Mouse (Mus musculus) forebrain, embryonic 11.5 days (tissue): ENCODE data around the gene Hnrnpm. TPM values are rescaled to one million over a fixed set of nuclear protein-coding genes. Genes with fewer than 3 reads are reported as not detected.
"Not testable (repeated sequence)": the region's sequence is repeated elsewhere in the genome, so short reads cannot be mapped to it uniquely, and the experiment has no call there.

Experiments used
- ATAC-seq: fragments of 200-750 bp; cut with Nextera tagmentation; replicated peaks from 2 replicates; pipeline ENCODE4 v1.8.0; 2017; ENCODE audit warnings: moderate TSS enrichment; ENCODE audit not compliant: low FRiP score
- DNase-seq: peaks from one replicate; pipeline ENCODE4 v3.0.0-alpha.2; 2017; ENCODE audit warnings: low spot score
- H3K27ac ChIP-seq: fragments of 300-500 bp; sonication (generic); 2 replicates; pipeline ENCODE4 v1.5.1; 2014; ENCODE audit warnings: low read depth, low read length
- H3K27me3 ChIP-seq: fragments of 300-500 bp; sonication (generic); 2 replicates; pipeline ENCODE4 v1.6.1; 2014; ENCODE audit warnings: mild to moderate bottlenecking, low read length, mixed read lengths; ENCODE audit not compliant: control insufficient read depth, insufficient read depth
- H3K36me3 ChIP-seq: fragments of 300-500 bp; sonication (generic); 2 replicates; pipeline ENCODE4 v1.6.1; 2014; ENCODE audit warnings: mild to moderate bottlenecking, low read length, moderate library complexity, mixed read lengths; ENCODE audit not compliant: control insufficient read depth, insufficient read depth
- H3K4me1 ChIP-seq: fragments of 300-500 bp; sonication (generic); replicated peaks from 2 replicates; pipeline ENCODE4 v1.6.1; 2014; ENCODE audit warnings: low read length, mixed read lengths; ENCODE audit not compliant: control insufficient read depth, insufficient read depth
- H3K4me2 ChIP-seq: fragments of 300-500 bp; sonication (generic); 2 replicates; pipeline ENCODE4 v1.6.1; 2014; ENCODE audit warnings: low read depth, mild to moderate bottlenecking, low read length, moderate library complexity, mixed read lengths; ENCODE audit not compliant: severe bottlenecking
- H3K4me3 ChIP-seq: fragments of 300-500 bp; sonication (generic); 2 replicates; pipeline ENCODE4 v1.5.1; 2014; ENCODE audit warnings: low read depth, low read length
- H3K9ac ChIP-seq: fragments of 300-500 bp; sonication (generic); 2 replicates; pipeline ENCODE4 v1.6.1; 2014; ENCODE audit warnings: low read length
- H3K9me3 ChIP-seq: fragments of 300-500 bp; sonication (generic); 2 replicates; pipeline ENCODE4 v1.6.1; 2016; ENCODE audit warnings: low read length, mixed read lengths; ENCODE audit not compliant: control insufficient read depth
- WGBS: fragments of 180-500 bp; shearing (Covaris S2); extraction: QIAGEN DNeasy Blood & Tissue Kit; methylation state at CpG from one replicate; pipeline ENCODE4 v1.1.7; 2014; 5-methylcytosine and 5-hydroxymethylcytosine counted together
- polyA plus RNA-seq: library from polyadenylated mRNA; unstranded; fragments of >200 nt; fragmentation: Nextera tagmentation; extraction: Ambion mirVana; gene quantifications from 2 replicates; pipeline ENCODE4 v1.2.1, GENCODE M21; 2014

The Hnrnpm gene
- polyA plus RNA-seq = 574 and 590 TPM in 2 replicates

DNA sequence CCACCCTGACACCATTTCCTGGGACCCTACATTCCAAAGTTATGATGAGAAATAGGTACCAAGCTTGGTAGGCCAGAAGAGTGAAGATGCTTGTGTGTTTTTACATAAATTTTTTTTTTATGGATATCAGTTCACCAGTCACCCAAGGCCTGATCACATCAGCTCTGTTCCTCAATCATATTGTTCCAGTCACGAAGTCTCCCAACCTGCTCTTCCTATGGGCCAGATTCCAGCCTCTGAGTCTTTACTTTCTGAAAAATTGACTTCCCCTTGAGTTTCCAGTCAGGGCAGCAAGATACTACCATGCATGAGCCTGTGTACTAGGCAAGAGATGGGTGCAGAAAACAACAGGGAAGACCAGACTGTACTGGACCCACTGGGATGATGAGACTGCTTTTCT is at the start of gene Hnrnpm:
Hnrnpm (minus strand) TSS at position 101 of the 400 bp plus-strand sequence.
- Histone ChIP-seq H3K27me3 (no peaks in the 10 kb centered on the region), H3K4me1 (peaks cover 10% of the 10 kb centered on the region), H3K4me2 (peak within 1 kb of the TSS; percentile 96; the same call in 1 of the 2 replicates), H3K27ac (no peak within 1 kb of the TSS), H3K36me3 (no peaks in the 10 kb centered on the region), H3K9ac (peak within 1 kb of the TSS; percentile 35; the same call in 1 of the 2 replicates), H3K9me3 (no peaks in the 10 kb centered on the region), H3K4me3 (peak within 1 kb of the TSS; percentile 64; the same call in 1 of the 2 replicates)
- 100% methylated on average over 1 of the region's 1 CpGs for WGBS
- no peak for ATAC-seq
- no peak for DNase-seq

DNA sequence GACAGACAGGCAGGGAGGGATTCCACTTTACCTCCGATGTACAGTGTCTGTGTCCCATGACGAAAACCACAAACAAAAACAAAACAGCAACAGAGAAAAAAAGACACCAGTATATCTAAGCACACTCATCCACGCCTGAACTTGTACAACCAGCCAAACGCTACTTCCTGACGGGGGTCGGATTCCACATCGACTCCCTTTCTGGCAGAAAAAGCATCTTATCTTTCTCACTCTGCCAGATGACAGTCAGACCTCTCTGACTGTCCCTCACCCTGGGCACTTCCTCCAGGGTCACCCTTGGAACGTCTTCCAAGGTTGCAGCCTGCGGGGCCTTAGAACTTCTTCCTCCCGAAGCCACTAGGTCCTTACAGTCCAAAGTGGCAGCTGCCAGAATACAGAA is 46.9 kb upstream of the Hnrnpm start:
- H3K4me2 ChIP-seq, ATAC-seq, H3K9me3 ChIP-seq, H3K9ac ChIP-seq, H3K4me3 ChIP-seq, DNase-seq, H3K4me1 ChIP-seq, H3K27me3 ChIP-seq, H3K36me3 ChIP-seq, H3K27ac ChIP-seq: not testable (repeated sequence)
- WGBS = 87% methylated on average over 10 of the region's 10 CpGs

DNA sequence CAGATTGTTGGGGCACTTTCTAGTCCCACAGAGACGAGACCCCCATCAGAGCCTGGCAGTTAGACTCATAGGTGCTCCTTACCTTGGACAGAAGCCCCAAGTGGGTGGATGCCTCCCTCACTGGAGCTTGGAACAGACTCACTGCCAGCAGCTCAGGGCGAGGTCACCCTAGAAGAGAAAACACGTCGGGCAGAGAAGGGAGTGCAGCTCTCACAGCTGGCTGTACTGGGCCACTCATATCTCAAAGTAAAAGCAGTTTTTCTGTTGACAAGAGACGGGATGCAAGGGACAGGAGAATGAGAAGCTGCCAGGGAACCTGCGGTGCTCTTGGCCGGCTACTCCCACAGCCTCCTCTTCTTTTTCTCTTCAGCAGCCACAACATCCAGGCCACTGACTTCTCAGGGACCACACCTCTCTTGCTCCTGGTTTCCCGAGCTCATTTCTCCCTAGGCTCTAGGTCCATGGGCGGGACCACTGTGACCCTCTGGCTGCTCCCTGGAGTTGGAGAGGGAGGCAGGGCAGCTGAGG is 46.0 kb upstream of the Hnrnpm start:
- H3K27me3 ChIP-seq = not testable (repeated sequence)

DNA sequence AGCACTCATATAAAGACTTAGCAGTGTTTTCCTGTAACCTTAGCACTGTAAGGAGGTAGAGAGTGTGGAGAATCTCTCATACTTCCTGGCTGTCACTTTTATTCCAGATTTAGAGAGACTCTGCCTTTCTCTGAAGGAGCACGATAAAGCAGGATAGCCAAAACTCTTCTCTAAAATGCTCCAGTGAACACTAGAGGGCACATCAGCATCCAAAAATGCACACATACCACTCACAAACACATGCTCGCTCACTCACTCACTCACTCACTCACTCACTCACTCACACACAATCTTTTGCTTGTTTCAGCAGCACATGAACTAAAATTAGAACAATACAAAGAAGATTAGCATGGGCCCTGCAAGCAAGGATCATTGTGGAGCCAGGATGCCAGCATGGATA is 42.6 kb upstream of the Hnrnpm start:
- no peak overlapping the region for H3K4me2 ChIP-seq
- no peaks in the 10 kb centered on the region for H3K4me1 ChIP-seq
- WGBS = 86% methylated on average over 2 of the region's 2 CpGs
- H3K36me3 ChIP-seq = no peaks in the 10 kb centered on the region
- DNase-seq = no peak
- H3K27me3 ChIP-seq = no peaks in the 10 kb centered on the region
- no peak overlapping the region for H3K9ac ChIP-seq
- H3K27ac ChIP-seq = no peak overlapping the region
- H3K4me3 ChIP-seq = no peak overlapping the region
- no peak for ATAC-seq
- no peaks in the 10 kb centered on the region for H3K9me3 ChIP-seq

More for the DNA sequence above, 46.0 kb upstream of the Hnrnpm start:
- H3K9me3 ChIP-seq, H3K27ac ChIP-seq, DNase-seq, H3K4me2 ChIP-seq, ATAC-seq, H3K36me3 ChIP-seq, H3K4me1 ChIP-seq, H3K4me3 ChIP-seq, H3K9ac ChIP-seq: not testable (repeated sequence)
- WGBS = 79% methylated on average over 9 of the region's 9 CpGs

DNA sequence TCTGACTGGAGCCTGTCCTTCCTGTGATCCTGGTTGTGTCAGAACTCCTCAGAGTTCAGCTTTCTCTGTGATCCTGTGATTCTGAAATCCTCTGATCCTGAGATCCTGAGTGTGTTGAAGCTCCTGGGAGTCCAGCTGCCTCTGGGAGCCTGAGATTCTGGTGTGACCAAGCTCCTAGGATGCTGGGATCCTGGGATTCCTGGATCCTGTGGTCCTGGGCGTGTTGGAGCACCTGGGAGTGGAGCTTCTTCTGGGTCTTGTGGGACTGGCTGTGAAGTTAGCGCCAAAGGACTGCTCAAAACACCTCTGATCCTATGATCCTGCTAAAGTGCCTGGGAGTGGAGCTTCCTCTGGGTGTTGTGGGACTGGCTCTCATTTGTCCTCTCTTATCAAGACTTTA is 41.7 kb upstream of the Hnrnpm start:
- no peaks in the 10 kb centered on the region for H3K36me3 ChIP-seq
- H3K9ac ChIP-seq = no peak overlapping the region
- H3K9me3 ChIP-seq = no peaks in the 10 kb centered on the region
- ATAC-seq = no peak
- no peak for DNase-seq
- no peak overlapping the region for H3K4me3 ChIP-seq
- no peaks in the 10 kb centered on the region for H3K4me1 ChIP-seq
- H3K27me3 ChIP-seq = no peaks in the 10 kb centered on the region
- no peak overlapping the region for H3K4me2 ChIP-seq
- H3K27ac ChIP-seq = no peak overlapping the region
- WGBS = 85% methylated on average over 2 of the region's 2 CpGs

DNA sequence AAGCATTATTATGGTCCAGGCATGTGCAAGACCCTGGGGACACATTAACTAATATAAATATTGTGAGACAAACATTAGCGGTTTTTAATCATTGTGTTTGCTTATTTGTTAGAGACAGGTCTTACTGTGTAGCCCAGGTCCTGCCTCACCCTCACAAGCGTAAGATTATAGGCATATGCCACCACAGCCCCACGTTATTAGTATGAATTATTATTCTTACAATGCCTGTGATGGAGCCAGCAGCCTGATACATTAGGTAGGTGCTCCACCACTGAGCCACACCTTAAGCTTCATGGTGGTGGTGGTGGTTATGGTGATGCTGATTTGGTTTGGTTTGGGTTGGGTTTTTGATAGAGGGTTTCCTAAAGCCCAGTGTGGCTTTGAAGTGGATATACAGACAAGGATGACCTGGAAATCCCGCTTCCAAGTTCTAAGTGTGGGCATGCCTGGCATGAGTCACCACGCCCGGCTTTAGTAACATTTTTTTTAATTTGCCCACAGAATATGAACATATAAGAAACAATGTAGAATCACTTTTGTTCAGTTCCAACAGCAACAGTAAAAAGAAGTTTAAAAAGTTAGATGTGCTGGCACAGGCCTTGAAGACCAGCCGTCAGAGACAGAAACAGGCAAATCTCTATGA is 33.2 kb upstream of the Hnrnpm start:
- DNase-seq (no peak), ATAC-seq (no peak)
- no peaks in the 10 kb centered on the region; the same call in 1 of the 2 replicates for H3K4me1 ChIP-seq
- no peak overlapping the region for H3K4me3 ChIP-seq
- H3K9me3 ChIP-seq = no peaks in the 10 kb centered on the region
- no peaks in the 10 kb centered on the region for H3K36me3 ChIP-seq
- no peak overlapping the region for H3K4me2 ChIP-seq
- H3K27me3 ChIP-seq = no peaks in the 10 kb centered on the region
- H3K9ac ChIP-seq = no peak overlapping the region
- 94% methylated on average over 7 of the region's 7 CpGs for WGBS
- H3K27ac ChIP-seq = no peak overlapping the region

DNA sequence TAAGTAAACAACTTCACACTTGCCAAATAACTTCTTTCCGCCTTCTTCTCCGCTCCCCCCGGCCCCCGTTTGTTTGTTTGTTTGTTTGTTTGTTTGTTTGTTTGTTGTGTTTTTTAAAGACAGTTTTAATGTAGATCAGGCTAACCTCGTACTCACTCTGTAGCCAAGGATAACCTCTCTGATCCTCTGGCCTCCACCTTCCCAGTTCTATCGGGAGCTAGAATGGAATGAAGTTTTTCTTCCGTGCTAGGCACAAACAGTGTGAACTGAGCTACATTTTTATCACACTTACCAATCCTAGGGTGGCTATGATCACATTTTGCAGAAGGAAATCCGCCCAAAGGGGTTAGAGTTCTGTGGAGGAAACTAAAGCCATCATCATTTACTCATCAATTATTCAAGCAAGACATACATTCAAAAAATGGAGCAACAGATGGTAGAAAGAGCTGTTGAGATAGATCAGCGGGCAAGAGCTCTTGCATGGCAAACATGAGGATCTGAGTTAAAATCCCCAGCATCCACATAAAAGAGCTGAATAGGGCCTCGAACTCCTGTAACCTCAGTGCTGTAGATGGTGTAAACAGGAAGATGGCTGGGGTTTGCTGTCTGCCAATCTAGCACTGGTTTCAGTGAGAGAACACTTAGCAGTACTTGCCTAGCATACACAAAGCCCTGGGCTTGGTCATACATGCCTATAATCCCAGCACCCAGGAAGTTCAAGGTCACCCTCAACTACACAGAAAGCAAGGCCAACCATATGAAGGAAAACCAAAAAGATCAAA is 32.5 kb upstream of the Hnrnpm start:
- Histone ChIP-seq H3K36me3 (no peaks in the 10 kb centered on the region), H3K4me1 (no peaks in the 10 kb centered on the region; the same call in 1 of the 2 replicates), H3K4me3 (peak overlapping the region; percentile 80; the same call in 1 of the 2 replicates), H3K4me2 (peak overlapping the region; percentile 74; the same call in 1 of the 2 replicates), H3K9me3 (no peaks in the 10 kb centered on the region), H3K9ac (no peak overlapping the region), H3K27ac (no peak overlapping the region), H3K27me3 (no peaks in the 10 kb centered on the region)
- ATAC-seq (peak; percentile 40; the same call in 1 of the 2 replicates), DNase-seq (no peak)
- 48% methylated on average over 10 of the region's 10 CpGs for whole genome bisulfite sequencing

DNA sequence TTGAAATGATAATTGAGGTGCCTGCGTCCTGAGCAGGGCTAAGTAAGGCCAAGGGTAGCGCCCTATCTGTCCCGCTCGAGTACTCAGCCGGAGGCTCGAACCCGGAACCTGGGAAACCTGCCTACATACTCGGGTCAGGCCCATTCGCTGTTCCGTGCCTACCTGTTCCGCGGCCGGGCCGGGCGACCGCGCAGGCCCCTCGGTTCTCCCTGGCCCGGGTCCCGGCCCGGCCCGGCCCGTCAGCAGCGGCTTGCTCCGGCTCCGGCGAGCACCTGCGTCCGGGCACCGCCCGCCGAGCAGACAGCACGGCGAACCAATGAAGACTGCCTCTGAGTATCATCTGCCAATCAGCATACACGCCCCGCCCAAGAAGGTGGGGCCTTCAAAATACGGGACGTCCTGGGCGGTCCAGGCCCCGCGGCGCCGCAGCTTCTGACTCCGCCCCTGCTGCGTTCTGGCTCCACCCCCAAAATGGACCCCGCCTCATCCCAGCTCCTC is 31.8 kb upstream of the Hnrnpm start, which contains the start of gene March2:
March2 (minus strand) TSS at position 287 of the 498 bp plus-strand sequence.
- ATAC-seq (peak; percentile 100), DNase-seq (peak; percentile 98)
- H3K4me2 ChIP-seq = peak within 1 kb of the TSS; percentile 74
- no peaks in the 10 kb centered on the region; the same call in 1 of the 2 replicates for H3K4me1 ChIP-seq
- H3K36me3 ChIP-seq = no peaks in the 10 kb centered on the region
- H3K27ac ChIP-seq = no peak within 1 kb of the TSS
- peak within 1 kb of the TSS; percentile 72 for H3K9ac ChIP-seq
- no peaks in the 10 kb centered on the region for H3K27me3 ChIP-seq
- WGBS = under 1% methylated on average over 46 of the region's 46 CpGs
- H3K4me3 ChIP-seq = peak within 1 kb of the TSS; percentile 80
- H3K9me3 ChIP-seq = no peaks in the 10 kb centered on the region
